ENCODE assay signal across 8 mouse cellular contexts in genomic region chr7:27486102-27486769, GRCm38 (mm10). TPM values are rescaled to one million over a fixed set of nuclear protein-coding genes. Genes with fewer than 3 reads are reported as not detected.
DNase-seq lines count a peak whose midpoint lies in the region; ATAC-seq and TF ChIP-seq lines count a peak whose summit lies in the region.

No protein-coding gene starts in this region.

- no peak overlapping the region for H3K27ac ChIP-seq in neural tube, embryonic 11.5 days (ENCODE audit: low read depth, low read length)
- peak overlapping the region; percentile 37; the same call in 1 of the 2 replicates for H3K27ac ChIP-seq in embryonic facial prominence, embryonic 12.5 days
- no peak overlapping the region for H3K27ac ChIP-seq in hindbrain, postnatal 0 days
- H3K27ac ChIP-seq in stomach, embryonic 14.5 days (ENCODE audit: low read length): peak overlapping the region; percentile 77; the same call in 1 of the 2 replicates

- 6% methylated on average over 13 of the region's 13 CpGs for WGBS in neural tube, embryonic 11.5 days
- 4% methylated on average over 13 of the region's 13 CpGs for WGBS in embryonic facial prominence, embryonic 12.5 days
- WGBS in hindbrain, postnatal 0 days: 5% methylated on average over 13 of the region's 13 CpGs
- 5% methylated on average over 13 of the region's 13 CpGs for WGBS in stomach, embryonic 14.5 days

- H3K36me3 ChIP-seq in neural tube, embryonic 11.5 days (ENCODE audit: control insufficient read depth, insufficient read depth, low read length): no peaks in the 10 kb centered on the region
- H3K36me3 ChIP-seq in embryonic facial prominence, embryonic 12.5 days: peaks cover 5% of the 10 kb centered on the region; the same call in 1 of the 2 replicates
- H3K36me3 ChIP-seq in hindbrain, postnatal 0 days (ENCODE audit: insufficient read depth, low read length): no peaks in the 10 kb centered on the region
- peaks cover 5% of the 10 kb centered on the region; the same call in 1 of the 2 replicates for H3K36me3 ChIP-seq in stomach, embryonic 14.5 days (ENCODE audit: control insufficient read depth, insufficient read depth, low read length)

- no peak for DNase-seq in neural tube, embryonic 11.5 days (ENCODE audit: low spot score)
- DNase-seq in neural tube, embryonic 10.5 days (ENCODE audit: extremely low spot score, low spot score): no peak
- no peak for DNase-seq in hindbrain, postnatal 0 days (ENCODE audit: low spot score)
- DNase-seq in lung, adult 18-20 months: peak; percentile 53 to 62
- no peak for DNase-seq in urinary bladder, adult 18-20 months (ENCODE audit: low spot score in 2 of 2)
- DNase-seq in frontal cortex, postnatal 10 days (ENCODE audit: low spot score in 2 of 2): no peak

- peak; percentile 5; the same call in 1 of the 2 replicates for ATAC-seq in neural tube, embryonic 11.5 days (ENCODE audit: insufficient read depth, low FRiP score, low TSS enrichment)
- ATAC-seq in embryonic facial prominence, embryonic 12.5 days (ENCODE audit: insufficient number of reproducible peaks, insufficient read depth, low FRiP score, low TSS enrichment): no peak
- peak; percentile 9 for ATAC-seq in hindbrain, postnatal 0 days
- no peak for ATAC-seq in stomach, embryonic 14.5 days (ENCODE audit: insufficient number of reproducible peaks, insufficient read depth, low FRiP score, low read depth)

- no peak overlapping the region for H3K9ac ChIP-seq in neural tube, embryonic 11.5 days (ENCODE audit: low read length)
- no peak overlapping the region for H3K9ac ChIP-seq in embryonic facial prominence, embryonic 12.5 days
- H3K9ac ChIP-seq in hindbrain, postnatal 0 days (replicated peaks; ENCODE audit: low read length): 0 out of 2 replicates have a peak overlapping the region, but pooled peaks have one; percentile 89
- H3K9ac ChIP-seq in stomach, embryonic 14.5 days (replicated peaks; ENCODE audit: low read depth, low read length): 0 out of 2 replicates have a peak overlapping the region, but pooled peaks have one; percentile 34

- H3K9me3 ChIP-seq in neural tube, embryonic 11.5 days (ENCODE audit: control insufficient read depth, low read length): no peaks in the 10 kb centered on the region
- H3K9me3 ChIP-seq in embryonic facial prominence, embryonic 12.5 days: no peaks in the 10 kb centered on the region
- H3K9me3 ChIP-seq in hindbrain, postnatal 0 days (ENCODE audit: low read length): no peaks in the 10 kb centered on the region
- no peaks in the 10 kb centered on the region for H3K9me3 ChIP-seq in stomach, embryonic 14.5 days (ENCODE audit: control insufficient read depth, low read depth, low read length)

- no peaks in the 10 kb centered on the region for H3K27me3 ChIP-seq in neural tube, embryonic 11.5 days (ENCODE audit: control insufficient read depth, insufficient read depth, low read length)
- no peaks in the 10 kb centered on the region for H3K27me3 ChIP-seq in embryonic facial prominence, embryonic 12.5 days
- no peaks in the 10 kb centered on the region for H3K27me3 ChIP-seq in hindbrain, postnatal 0 days (ENCODE audit: insufficient read depth, low read length)
- H3K27me3 ChIP-seq in stomach, embryonic 14.5 days (ENCODE audit: control insufficient read depth, insufficient read depth, low read length): no peaks in the 10 kb centered on the region

- no peak for TF ChIP-seq CTCF in hindbrain, postnatal 0 days (IDR thresholded peaks at IDR 0.05; ENCODE audit: low read depth)

- peak overlapping the region; percentile 66 for H3K4me3 ChIP-seq in neural tube, embryonic 11.5 days (ENCODE audit: low read depth, low read length)
- H3K4me3 ChIP-seq in embryonic facial prominence, embryonic 12.5 days: peak overlapping the region; percentile 66
- peak overlapping the region; percentile 78 for H3K4me3 ChIP-seq in hindbrain, postnatal 0 days (ENCODE audit: low read length)
- H3K4me3 ChIP-seq in stomach, embryonic 14.5 days (ENCODE audit: low read depth, low read length): peak overlapping the region; percentile 72

- peaks cover 8% of the 10 kb centered on the region; the same call in 1 of the 2 replicates for H3K4me1 ChIP-seq in neural tube, embryonic 11.5 days (ENCODE audit: control insufficient read depth, insufficient read depth, low read length)
- peaks cover 26% of the 10 kb centered on the region for H3K4me1 ChIP-seq in embryonic facial prominence, embryonic 12.5 days
- no peaks in the 10 kb centered on the region; the same call in 1 of the 2 replicates for H3K4me1 ChIP-seq in hindbrain, postnatal 0 days (ENCODE audit: insufficient read depth, low read length)
- H3K4me1 ChIP-seq in stomach, embryonic 14.5 days (ENCODE audit: control insufficient read depth, insufficient read depth, low read length): peaks cover 14% of the 10 kb centered on the region; the same call in 1 of the 2 replicates

- H3K4me2 ChIP-seq in neural tube, embryonic 11.5 days (ENCODE audit: low read depth): peak overlapping the region; percentile 41
- H3K4me2 ChIP-seq in embryonic facial prominence, embryonic 12.5 days (replicated peaks): peak overlapping the region; percentile 74
- H3K4me2 ChIP-seq in hindbrain, postnatal 0 days (ENCODE audit: low read depth, low read length): peak overlapping the region; percentile 55
- H3K4me2 ChIP-seq in stomach, embryonic 14.5 days (replicated peaks; ENCODE audit: low read depth, low read length): peak overlapping the region; percentile 65

RNA-seq across cellular contexts. Expression of gene Sertad1, which starts 0.5 kb away (rescaled TPM):
- polyA plus RNA-seq in neural tube, embryonic 11.5 days (2014; fragmentation: Nextera tagmentation; extraction: Ambion mirVana): 17.0 and 18.4 TPM in 2 replicates
- 31.1 and 32.0 TPM in 2 replicates for polyA plus RNA-seq in embryonic facial prominence, embryonic 12.5 days (2016; fragmentation: Nextera tagmentation; extraction: Ambion mirVana)
- 7.2 and 9.4 TPM in 2 replicates for total RNA-seq in hindbrain, postnatal 0 days (2014; rRNA removed)
- 7.7 and 8.8 TPM in 2 replicates for polyA plus RNA-seq in hindbrain, postnatal 0 days (2015; fragmentation: Nextera tagmentation; extraction: Ambion mirVana)
- polyA plus RNA-seq in stomach, embryonic 14.5 days (2014; fragmentation: Nextera tagmentation; extraction: Ambion mirVana): 33.6 and 35.5 TPM in 2 replicates

RNA-seq across cellular contexts. Expression of gene Sertad3, which starts 12.7 kb away (rescaled TPM):
- 22.8 and 24.0 TPM in 2 replicates for polyA plus RNA-seq in neural tube, embryonic 11.5 days (2014; fragmentation: Nextera tagmentation; extraction: Ambion mirVana)
- 29.9 and 33.1 TPM in 2 replicates for polyA plus RNA-seq in embryonic facial prominence, embryonic 12.5 days (2016; fragmentation: Nextera tagmentation; extraction: Ambion mirVana)
- 5.0 and 6.3 TPM in 2 replicates for total RNA-seq in hindbrain, postnatal 0 days (2014; rRNA removed)
- polyA plus RNA-seq in hindbrain, postnatal 0 days (2015; fragmentation: Nextera tagmentation; extraction: Ambion mirVana): 7.9 and 8.4 TPM in 2 replicates
- 29.5 and 32.9 TPM in 2 replicates for polyA plus RNA-seq in stomach, embryonic 14.5 days (2014; fragmentation: Nextera tagmentation; extraction: Ambion mirVana)

RNA-seq across cellular contexts. Expression of gene Prx, which starts 12.9 kb away (rescaled TPM):
- 0.99 and 1.3 TPM in 2 replicates for polyA plus RNA-seq in neural tube, embryonic 11.5 days (2014; fragmentation: Nextera tagmentation; extraction: Ambion mirVana)
- 5.6 and 6.2 TPM in 2 replicates for polyA plus RNA-seq in embryonic facial prominence, embryonic 12.5 days (2016; fragmentation: Nextera tagmentation; extraction: Ambion mirVana)
- 1.8 and 2.1 TPM in 2 replicates for total RNA-seq in hindbrain, postnatal 0 days (2014; rRNA removed)
- 2.1 and 2.5 TPM in 2 replicates for polyA plus RNA-seq in hindbrain, postnatal 0 days (2015; fragmentation: Nextera tagmentation; extraction: Ambion mirVana)
- polyA plus RNA-seq in stomach, embryonic 14.5 days (2014; fragmentation: Nextera tagmentation; extraction: Ambion mirVana): 1.4 and 1.5 TPM in 2 replicates

RNA-seq across cellular contexts. Expression of gene Hipk4, which starts 36.8 kb away (rescaled TPM):
- 0.30 and 0.50 TPM in 2 replicates for polyA plus RNA-seq in neural tube, embryonic 11.5 days (2014; fragmentation: Nextera tagmentation; extraction: Ambion mirVana)
- polyA plus RNA-seq in embryonic facial prominence, embryonic 12.5 days (2016; fragmentation: Nextera tagmentation; extraction: Ambion mirVana): 0.95 and 1.0 TPM in 2 replicates
- 0.73 and 1.8 TPM in 2 replicates for total RNA-seq in hindbrain, postnatal 0 days (2014; rRNA removed)
- 1.6 and 1.9 TPM in 2 replicates for polyA plus RNA-seq in hindbrain, postnatal 0 days (2015; fragmentation: Nextera tagmentation; extraction: Ambion mirVana)
- polyA plus RNA-seq in stomach, embryonic 14.5 days (2014; fragmentation: Nextera tagmentation; extraction: Ambion mirVana): 1.0 and 1.3 TPM in 2 replicates

RNA-seq across cellular contexts. Expression of gene Blvrb, which starts 38.5 kb away (rescaled TPM):
- polyA plus RNA-seq in neural tube, embryonic 11.5 days (2014; fragmentation: Nextera tagmentation; extraction: Ambion mirVana): 34.3 and 34.5 TPM in 2 replicates
- polyA plus RNA-seq in embryonic facial prominence, embryonic 12.5 days (2016; fragmentation: Nextera tagmentation; extraction: Ambion mirVana): 34.5 and 36.8 TPM in 2 replicates
- total RNA-seq in hindbrain, postnatal 0 days (2014; rRNA removed): 19.7 and 23.9 TPM in 2 replicates
- 23.0 and 23.4 TPM in 2 replicates for polyA plus RNA-seq in hindbrain, postnatal 0 days (2015; fragmentation: Nextera tagmentation; extraction: Ambion mirVana)
- 67.3 and 78.3 TPM in 2 replicates for polyA plus RNA-seq in stomach, embryonic 14.5 days (2014; fragmentation: Nextera tagmentation; extraction: Ambion mirVana)

Comparison
In these comparisons a context has a peak if more than half of its experiments do, and no peak if none do; other contexts are left out.
1. ATAC-seq: peak in neural tube, embryonic 11.5 days (single experiment) and hindbrain, postnatal 0 days (single experiment); none in embryonic facial prominence, embryonic 12.5 days (single experiment) and stomach, embryonic 14.5 days (single experiment).
2. DNase-seq: peak in lung, adult 18-20 months (2 of 2); none in neural tube, embryonic 11.5 days (single experiment), neural tube, embryonic 10.5 days (single experiment), hindbrain, postnatal 0 days (single experiment), urinary bladder, adult 18-20 months (0 of 2) and frontal cortex, postnatal 10 days (0 of 2).
3. H3K27ac ChIP-seq: peak in embryonic facial prominence, embryonic 12.5 days (single experiment) and stomach, embryonic 14.5 days (single experiment); none in neural tube, embryonic 11.5 days (single experiment) and hindbrain, postnatal 0 days (single experiment).
4. H3K9ac ChIP-seq: peak in hindbrain, postnatal 0 days (single experiment) and stomach, embryonic 14.5 days (single experiment); none in neural tube, embryonic 11.5 days (single experiment) and embryonic facial prominence, embryonic 12.5 days (single experiment).
5. Peak in every context shown above with its lines, with median percentiles within 50 percentile points of each other: H3K4me2 ChIP-seq and H3K4me3 ChIP-seq.